Mouse (Mus musculus): ENCODE measurements around the gene Daam2.
"Not testable (repeated sequence)": the region's sequence is repeated elsewhere in the genome, so short reads cannot be mapped to it uniquely, and the experiment has no call there.

GRCm38 (mm10) chr17:49437306-49437705 is 126.8 kb downstream of the Daam2 start:
- TF ChIP-seq MAFK (IDR thresholded peaks at IDR 0.05; ENCODE audit: insufficient read depth, low read depth, low read length); ZC3H11A (IDR thresholded peaks at IDR 0.05; ENCODE audit: borderline replicate concordance, low read depth, low read length); HCFC1 (IDR thresholded peaks at IDR 0.05; ENCODE audit: borderline replicate concordance, insufficient read depth, low read length); ZNF384 (IDR thresholded peaks at IDR 0.05; ENCODE audit: low read depth, low read length); CHD2 (IDR thresholded peaks at IDR 0.05; ENCODE audit: low read depth, low read length): not testable (repeated sequence)
